Mouse (Mus musculus) left cerebral cortex, adult 11 months (tissue): ENCODE measurements at regions not wholly inside any gene's neighbourhood (a gene's known extent, or its start where the extent isn't known, plus 50 kb on each side); places are given as distances from the start of the nearest gene placed in this dataset.
A peak's percentile ranks its signal among the peaks of the same experiment; 100 is the strongest.

Experiments used
- DNase-seq: peaks from one replicate; pipeline ENCODE4 v3.0.0; 2022; ENCODE audit warnings: low spot score

DNA sequence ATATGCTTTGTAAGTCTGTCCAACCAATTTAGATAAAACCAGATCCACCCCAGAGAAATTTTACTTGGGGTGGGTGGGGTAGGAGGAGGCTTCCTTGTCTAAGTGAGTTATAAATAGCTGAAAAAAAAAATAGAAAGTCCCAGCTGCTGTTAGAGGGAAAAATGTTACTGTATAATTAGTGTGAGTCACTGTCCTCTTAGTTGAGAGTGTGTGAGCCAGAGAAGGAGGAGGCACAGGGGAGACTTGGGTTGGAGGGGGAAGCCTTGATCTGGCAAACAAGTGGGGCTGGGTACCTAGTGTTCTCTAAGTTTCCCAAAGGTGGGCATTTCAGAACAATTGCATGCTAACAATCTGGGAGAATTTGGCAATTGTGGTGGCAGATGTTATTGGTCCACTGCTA is 103.8 kb upstream of the 4930474N05Rik start:
- peak; percentile 62 for DNase-seq
